25 mouse cellular contexts compared by ENCODE assay signal in the genomic region with DNA sequence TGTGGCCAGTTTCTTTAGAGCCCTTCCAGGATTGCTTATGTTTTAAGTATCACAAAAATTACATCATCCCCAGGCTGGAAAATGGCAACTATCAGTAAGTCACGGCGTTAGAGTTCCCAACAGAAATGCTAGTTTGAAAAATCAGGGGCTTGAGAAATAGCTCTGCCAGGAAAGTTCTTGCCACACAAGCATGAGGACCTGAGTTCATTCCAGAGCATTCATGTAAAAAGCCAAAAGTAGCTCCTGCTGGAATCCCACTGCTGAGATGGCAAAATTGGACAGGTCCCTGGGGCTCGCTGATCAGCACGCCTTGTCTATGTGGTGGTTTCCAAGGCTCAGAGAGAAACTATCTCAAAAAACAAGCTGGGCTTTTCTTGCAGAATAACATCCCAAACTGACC. TPM values are rescaled to one million over a fixed set of nuclear protein-coding genes. Genes with fewer than 3 reads are reported as not detected.
DNase-seq lines count a peak whose midpoint lies in the region; ATAC-seq and TF ChIP-seq lines count a peak whose summit lies in the region.
"Had no signal": no experiment of that assay in that cellular context is flagged by ENCODE, and none has a peak within 500 bp of the region (broad histone marks: within the 10 kb centered on the region; RNA-seq: fewer than 3 reads in every experiment).

No protein-coding gene starts in this region.

- DNase-seq in heart, adult 11 months = peak; percentile 93
- DNase-seq in heart, postnatal 14 days = no peak
- no peak for DNase-seq in liver, adult 2 months (ENCODE audit: extremely low read depth, low read depth, low spot score)
- DNase-seq in liver (no peak), Patski (ENCODE audit: low read depth, low spot score) (no peak)
- peak; percentile 65 for DNase-seq in fibroblast of lung, adult 2 months (ENCODE audit: low read depth)
- DNase-seq in left cerebral cortex, postnatal 4 days = no peak
- DNase-seq: cerebellum, adult 11-12 months; cerebellum, postnatal 10 days; forebrain, postnatal 0 days; kidney, postnatal 36 days; layer of hippocampus, postnatal 36 days; lung, embryonic 14.5 days; retina, postnatal 1 day; right cerebral cortex, postnatal 25 days; thymus, postnatal 25 days had no signal

- H3K27ac ChIP-seq in liver, adult 2 months (replicated peaks; ENCODE audit: insufficient read depth, low read depth, low read length) = peak overlapping the region; percentile 15; the same call in 1 of the 2 replicates
- H3K27ac ChIP-seq: heart, adult 2 months; heart, embryonic 15.5 days; hindbrain, embryonic 15.5 days; midbrain, embryonic 10.5 days; neural tube, embryonic 13.5 days; stomach, embryonic 15.5 days had no signal

- H3K9ac ChIP-seq in liver, adult 2 months (ENCODE audit: low read depth, low read length) = no peak overlapping the region
- H3K9ac ChIP-seq: forebrain, postnatal 0 days; heart, embryonic 15.5 days; hindbrain, embryonic 15.5 days; lung, embryonic 14.5 days; neural tube, embryonic 13.5 days; stomach, embryonic 15.5 days had no signal

- no peak overlapping the region for H3K4me3 ChIP-seq in liver, adult 2 months (ENCODE audit: insufficient read depth, low read depth, low read length)
- H3K4me3 ChIP-seq: heart, adult 2 months; heart, embryonic 15.5 days; hindbrain, embryonic 15.5 days; midbrain, embryonic 10.5 days; myocyte; neural tube, embryonic 13.5 days; stomach, embryonic 15.5 days had no signal

- TF ChIP-seq CTCF in liver, adult 2 months (IDR thresholded peaks at IDR 0.05; ENCODE audit: low read depth, low read length) = no peak
- no peak for TF ChIP-seq CTCF in Patski (IDR thresholded peaks at IDR 0.05)

- peaks cover 32% of the 10 kb centered on the region for H3K79me2 ChIP-seq in liver, adult 2 months (ENCODE audit: control insufficient read depth, insufficient read depth, low read length)

- POLR2A ChIA-PET in Patski (lab: Charles Lee) = no interaction called here

- H3K36me3 ChIP-seq in liver, adult 2 months (ENCODE audit: control insufficient read depth, insufficient read depth, low read length) = peaks cover 69% of the 10 kb centered on the region
- H3K36me3 ChIP-seq: heart, embryonic 15.5 days; hindbrain, embryonic 15.5 days; midbrain, embryonic 10.5 days; neural tube, embryonic 13.5 days; stomach, embryonic 15.5 days had no signal

- 30% methylated on average over 4 of the region's 4 CpGs for WGBS in liver, adult 2 months

- peak; percentile 14 for ATAC-seq in Patski
- ATAC-seq: forebrain, postnatal 0 days; midbrain, embryonic 16.5 days had no signal

- H3K4me1 ChIP-seq in liver, adult 2 months (ENCODE audit: control insufficient read depth, insufficient read depth, low read length) = peaks cover 41% of the 10 kb centered on the region
- H3K4me1 ChIP-seq: midbrain, embryonic 10.5 days had no signal

- no peak for TF ChIP-seq POLR2A in liver, adult 2 months (IDR thresholded peaks at IDR 0.05; ENCODE audit: extremely low read depth, insufficient read depth, low read length)

- in situ Hi-C loops in Patski (cut with MboI; ENCODE audit: low pct_unique_long_range_greater_than_20kb) = no loop called here

- CTCF ChIA-PET in Patski (lab: Charles Lee) = interaction anchor here (1.1 to 2.9 kb wide), 5 partner anchors 11 to 21 kb away, joined by 3 to 9 read pairs (median 4); no protein-coding TSS in a partner anchor

- H3K27me3 ChIP-seq in liver, adult 2 months (ENCODE audit: control insufficient read depth, insufficient read depth, low read length) = no peaks in the 10 kb centered on the region
- H3K27me3 ChIP-seq in Patski = no peaks in the 10 kb centered on the region
- H3K27me3 ChIP-seq: heart, embryonic 15.5 days; hindbrain, embryonic 15.5 days; neural tube, embryonic 13.5 days; stomach, embryonic 15.5 days had no signal

- intact Hi-C loops in heart, postnatal 14 days (cut with DNase I) = no loop called here
- intact Hi-C loops in left cerebral cortex, postnatal 4 days (cut with DNase I) = no loop called here

RNA-seq across cellular contexts. Expression of gene Egfr, which starts 19.0 kb away (rescaled TPM):
- total RNA-seq in heart, postnatal 14 days (2021) = 10 to 100 TPM in 1 of 2 experiments, 1 to 10 TPM in 1; 10.0 to 13.3 TPM
- 193 and 198 TPM in 2 replicates for total RNA-seq in liver, adult 2 months (2014; rRNA removed)
- polyA plus RNA-seq in liver, adult 2 months (2012; rRNA removed) = 117 and 215 TPM in 2 replicates
- 30.7 TPM for polyA plus RNA-seq in Patski (2021)
- 10 to 100 TPM; 18.1 to 20.1 TPM for total RNA-seq in left cerebral cortex, postnatal 4 days (2021)
- total RNA-seq: hematopoietic stem cell, adult 5-6 weeks had no signal

Comparison
In these comparisons a context has a peak if more than half of its experiments do, and no peak if none do; other contexts are left out.
1. DNase-seq: peak in heart, adult 11 months (single experiment) and fibroblast of lung, adult 2 months (single experiment); none in heart, postnatal 14 days (0 of 2), liver, adult 2 months (single experiment), liver (single experiment), Patski (single experiment) and left cerebral cortex, postnatal 4 days (single experiment).